Mouse (Mus musculus) liver, embryonic 14.5 days (tissue): Measurements from ENCODE around the gene Oxld1. TPM values are rescaled to one million over a fixed set of nuclear protein-coding genes. Genes with fewer than 3 reads are reported as not detected.
"Not testable (repeated sequence)": the region's sequence is repeated elsewhere in the genome, so short reads cannot be mapped to it uniquely, and the experiment has no call there.

ENCODE experiments used
- ATAC-seq: fragments of 200-750 bp; cut with Nextera tagmentation; 2 replicates; pipeline ENCODE4 v1.8.0; 2017; ENCODE audit warnings: moderate number of reproducible peaks, mild to moderate bottlenecking, moderate library complexity; ENCODE audit not compliant: insufficient read depth
- DNase-seq, 3 experiments: peaks; one replicate each; pipeline ENCODE4 v3.0.0-alpha.2; 2012 to 2013; ENCODE audit warnings: low read depth in 3 of 3, low spot score in 3 of 3
- H3K27ac ChIP-seq: fragments of 300-500 bp; sonication (generic); 2 replicates; pipeline ENCODE4 v1.5.1; 2014; ENCODE audit warnings: moderate library complexity, mild to moderate bottlenecking, control low read depth, inconsistent platforms
- H3K27me3 ChIP-seq: fragments of 300-500 bp; sonication (generic); 2 replicates; pipeline ENCODE4 v1.6.1; 2014; ENCODE audit warnings: mild to moderate bottlenecking, low read length, moderate library complexity; ENCODE audit not compliant: control insufficient read depth, insufficient read depth
- H3K36me3 ChIP-seq: fragments of 300-500 bp; sonication (generic); replicated peaks from 2 replicates; pipeline ENCODE4 v1.6.1; 2014; ENCODE audit warnings: low read depth; ENCODE audit not compliant: control insufficient read depth, insufficient read depth
- H3K4me1 ChIP-seq, 2 experiments: fragments of 200-500 bp in 1 of 2; fragments of 300-500 bp in 1 of 2; sonication (generic) in 1 of 2; replicated peaks; 2 replicates each; pipeline ENCODE4 v1.6.1; 2012 to 2014; ENCODE audit warnings: antibody characterized with exemption in 1 of 2, inconsistent platforms in 1 of 2, low read length in 1 of 2; ENCODE audit not compliant: control insufficient read depth in 2 of 2, insufficient read depth in 2 of 2
- H3K4me2 ChIP-seq: fragments of 300-500 bp; sonication (generic); 2 replicates; pipeline ENCODE4 v1.6.1; 2014; ENCODE audit warnings: low read depth, mild to moderate bottlenecking, control low read depth, moderate library complexity
- H3K4me3 ChIP-seq, 2 experiments: fragments of 200-500 bp in 1 of 2; fragments of 300-500 bp in 1 of 2; sonication (generic) in 1 of 2; 2 replicates each; pipeline ENCODE4 v1.5.1; 2012 to 2014; ENCODE audit warnings: low read depth in 2 of 2, low read length in 2 of 2, mild to moderate bottlenecking in 2 of 2, control low read depth in 1 of 2, inconsistent platforms in 1 of 2, moderate library complexity in 1 of 2; ENCODE audit not compliant: insufficient read depth in 1 of 2
- H3K9ac ChIP-seq: fragments of 300-500 bp; sonication (generic); replicated peaks from 2 replicates; pipeline ENCODE4 v1.6.1; 2014; ENCODE audit warnings: mild to moderate bottlenecking, control low read depth, moderate library complexity
- H3K9me3 ChIP-seq: fragments of 300-500 bp; sonication (generic); 2 replicates; pipeline ENCODE4 v1.6.1; 2016; ENCODE audit warnings: low read length, mixed read lengths; ENCODE audit not compliant: control insufficient read depth
- CTCF ChIP-seq: IDR thresholded peaks from 2 replicates; pipeline ENCODE4 v1.5.1; 2016; ENCODE audit warnings: antibody characterized with exemption, low read depth, control low read depth
- EP300 ChIP-seq: IDR thresholded peaks from 2 replicates; pipeline ENCODE4 v1.6.1; 2016; ENCODE audit warnings: antibody characterized with exemption, low read depth
- WGBS: fragments of 180-500 bp; shearing (Covaris S2); extraction: QIAGEN DNeasy Blood & Tissue Kit; methylation state at CpG from one replicate; pipeline ENCODE4 v1.1.7; 2014; ENCODE audit not compliant: insufficient replicate concordance; 5-methylcytosine and 5-hydroxymethylcytosine counted together
- polyA plus RNA-seq, 2 experiments: library from polyadenylated mRNA; depleted of rRNA in 1 of 2; stranded (reverse) in 1 of 2; unstranded in 1 of 2; fragments of >200 nt; fragmentation: Nextera tagmentation in 1 of 2; extraction: Ambion mirVana in 1 of 2; gene quantifications; 2 replicates each; pipeline versions ENCODE4 v1.2.1 to v1.2.3; 2012 to 2014

Gene Oxld1
- polyA plus RNA-seq, 2 experiments: 5.3 to 8.4 TPM

- TF ChIP-seq CTCF (no peak), EP300 (no peak)
- Histone ChIP-seq H3K9me3 (no peaks in the 10 kb centered on the region), H3K27ac (no peak overlapping the region), H3K4me2 (no peak overlapping the region), H3K4me1 (no peaks in the 10 kb centered on the region), H3K27me3 (no peaks in the 10 kb centered on the region), H3K36me3 (peaks cover 87% of the 10 kb centered on the region), H3K9ac (no peak overlapping the region), H3K4me3 (no peak overlapping the region)
- 84% methylated on average over 1 of the region's 1 CpGs for WGBS
- ATAC-seq (no peak), DNase-seq (no peak)
These were observed 39.3 kb downstream of the Oxld1 start for GRCm38 (mm10) chr11:120418592-120418991.

- no peaks in the 10 kb centered on the region for H3K27me3 ChIP-seq
- DNase-seq (no peak), ATAC-seq (no peak)
- no peak overlapping the region for H3K4me3 ChIP-seq
- H3K4me2 ChIP-seq: no peak overlapping the region
- TF ChIP-seq EP300 (no peak), CTCF (no peak)
- no peaks in the 10 kb centered on the region for H3K4me1 ChIP-seq
- H3K27ac ChIP-seq: no peak overlapping the region
- 88% methylated on average over 7 of the region's 7 CpGs for WGBS
- no peak overlapping the region for H3K9ac ChIP-seq
- peaks cover 88% of the 10 kb centered on the region for H3K36me3 ChIP-seq
- no peaks in the 10 kb centered on the region for H3K9me3 ChIP-seq
These were observed 40.0 kb downstream of the Oxld1 start for GRCm38 (mm10) chr11:120417852-120418251.

GRCm38 (mm10) chr11:120413621-120414020, 44.2 kb downstream of the Oxld1 start:
- not testable (repeated sequence) for H3K4me3 ChIP-seq, H3K27me3 ChIP-seq, H3K27ac ChIP-seq, H3K4me2 ChIP-seq, H3K9me3 ChIP-seq, ATAC-seq, DNase-seq, H3K4me1 ChIP-seq, H3K9ac ChIP-seq
- peaks cover 89% of the 10 kb centered on the region for H3K36me3 ChIP-seq
- WGBS: 91% methylated on average over 7 of the region's 10 CpGs

Other genes with a start within 250 kb of the Oxld1 start
- gene Bahcc1, start 225.1 kb downstream of the Oxld1 start, polyA plus RNA-seq (2012; rRNA removed): 1.5 and 1.6 TPM in 2 replicates
- 0.75 and 1.2 TPM in 2 replicates for gene Bahcc1, start 225.1 kb downstream of the Oxld1 start, polyA plus RNA-seq (2014; fragmentation: Nextera tagmentation; extraction: Ambion mirVana)
- 256 and 265 TPM in 2 replicates for gene Actg1, start 109.5 kb downstream of the Oxld1 start, polyA plus RNA-seq (2012; rRNA removed)
- gene Actg1, start 109.5 kb downstream of the Oxld1 start, polyA plus RNA-seq (2014; fragmentation: Nextera tagmentation; extraction: Ambion mirVana): 451 and 544 TPM in 2 replicates
- not detected in 2 replicates for gene Fscn2, start 96.5 kb downstream of the Oxld1 start, polyA plus RNA-seq (2012; rRNA removed)
- gene Fscn2, start 96.5 kb downstream of the Oxld1 start, polyA plus RNA-seq (2014; fragmentation: Nextera tagmentation; extraction: Ambion mirVana): not detected in 2 replicates
- 5.3 and 6.3 TPM in 2 replicates for gene Faap100, start 79.3 kb downstream of the Oxld1 start, polyA plus RNA-seq (2012; rRNA removed)
- gene Faap100, start 79.3 kb downstream of the Oxld1 start, polyA plus RNA-seq (2014; fragmentation: Nextera tagmentation; extraction: Ambion mirVana): 4.5 and 5.4 TPM in 2 replicates
- 17.9 and 21.1 TPM in 2 replicates for gene Nploc4, start 20.4 kb downstream of the Oxld1 start, polyA plus RNA-seq (2012; rRNA removed)
- 21.2 and 22.2 TPM in 2 replicates for gene Nploc4, start 20.4 kb downstream of the Oxld1 start, polyA plus RNA-seq (2014; fragmentation: Nextera tagmentation; extraction: Ambion mirVana)
- gene Tspan10, start 15.4 kb downstream of the Oxld1 start, polyA plus RNA-seq (2012; rRNA removed): not detected in 2 replicates
- gene Tspan10, start 15.4 kb downstream of the Oxld1 start, polyA plus RNA-seq (2014; fragmentation: Nextera tagmentation; extraction: Ambion mirVana): not detected in 2 replicates
- gene Pde6g, start 4.6 kb downstream of the Oxld1 start, polyA plus RNA-seq (2012; rRNA removed): 0.19 and 0.25 TPM in 2 replicates
- gene Pde6g, start 4.6 kb downstream of the Oxld1 start, polyA plus RNA-seq (2014; fragmentation: Nextera tagmentation; extraction: Ambion mirVana): 0.15 and 0.23 TPM in 2 replicates
- 13.7 and 15.9 TPM in 2 replicates for gene Ccdc137, start within 50 bp of the Oxld1 start, polyA plus RNA-seq (2012; rRNA removed)
- gene Ccdc137, start within 50 bp of the Oxld1 start, polyA plus RNA-seq (2014; fragmentation: Nextera tagmentation; extraction: Ambion mirVana): 11.0 and 11.1 TPM in 2 replicates
- 9.9 and 11.2 TPM in 2 replicates for gene Arl16, start 9.5 kb upstream of the Oxld1 start, polyA plus RNA-seq (2012; rRNA removed)
- gene Arl16, start 9.5 kb upstream of the Oxld1 start, polyA plus RNA-seq (2014; fragmentation: Nextera tagmentation; extraction: Ambion mirVana): 11.3 and 13.0 TPM in 2 replicates
- 64.2 and 78.4 TPM in 2 replicates for gene Mrpl12, start 26.5 kb upstream of the Oxld1 start, polyA plus RNA-seq (2012; rRNA removed)
- gene Mrpl12, start 26.5 kb upstream of the Oxld1 start, polyA plus RNA-seq (2014; fragmentation: Nextera tagmentation; extraction: Ambion mirVana): 127 and 130 TPM in 2 replicates
- gene Slc25a10, start 33.8 kb upstream of the Oxld1 start, polyA plus RNA-seq (2012; rRNA removed): 31.5 and 37.4 TPM in 2 replicates
- gene Slc25a10, start 33.8 kb upstream of the Oxld1 start, polyA plus RNA-seq (2014; fragmentation: Nextera tagmentation; extraction: Ambion mirVana): 35.1 and 38.2 TPM in 2 replicates
- 19.8 and 22.8 TPM in 2 replicates for gene Gcgr, start 72.6 kb upstream of the Oxld1 start, polyA plus RNA-seq (2012; rRNA removed)
- 11.6 and 13.4 TPM in 2 replicates for gene Gcgr, start 72.6 kb upstream of the Oxld1 start, polyA plus RNA-seq (2014; fragmentation: Nextera tagmentation; extraction: Ambion mirVana)
- gene Mcrip1, start 91.7 kb upstream of the Oxld1 start, polyA plus RNA-seq (2012; rRNA removed): 30.0 and 36.2 TPM in 2 replicates
- gene Mcrip1, start 91.7 kb upstream of the Oxld1 start, polyA plus RNA-seq (2014; fragmentation: Nextera tagmentation; extraction: Ambion mirVana): 41.3 and 43.6 TPM in 2 replicates
- gene Ppp1r27, start 93.1 kb upstream of the Oxld1 start, polyA plus RNA-seq (2012; rRNA removed): not detected in 2 replicates
- gene Ppp1r27, start 93.1 kb upstream of the Oxld1 start, polyA plus RNA-seq (2014; fragmentation: Nextera tagmentation; extraction: Ambion mirVana): not detected in 2 replicates
- 144 and 214 TPM in 2 replicates for gene P4hb, start 115.2 kb upstream of the Oxld1 start, polyA plus RNA-seq (2012; rRNA removed)
- 497 and 525 TPM in 2 replicates for gene P4hb, start 115.2 kb upstream of the Oxld1 start, polyA plus RNA-seq (2014; fragmentation: Nextera tagmentation; extraction: Ambion mirVana)
- 172 and 176 TPM in 2 replicates for gene Arhgdia, start 123.6 kb upstream of the Oxld1 start, polyA plus RNA-seq (2012; rRNA removed)
- 191 and 204 TPM in 2 replicates for gene Arhgdia, start 123.6 kb upstream of the Oxld1 start, polyA plus RNA-seq (2014; fragmentation: Nextera tagmentation; extraction: Ambion mirVana)
- gene Alyref, start 140.3 kb upstream of the Oxld1 start, polyA plus RNA-seq (2012; rRNA removed): 46.3 and 110 TPM in 2 replicates
- gene Alyref, start 140.3 kb upstream of the Oxld1 start, polyA plus RNA-seq (2014; fragmentation: Nextera tagmentation; extraction: Ambion mirVana): 347 and 349 TPM in 2 replicates
- gene Anapc11, start 140.4 kb upstream of the Oxld1 start, polyA plus RNA-seq (2012; rRNA removed): 44.7 and 60.4 TPM in 2 replicates
- 93.5 and 98.7 TPM in 2 replicates for gene Anapc11, start 140.4 kb upstream of the Oxld1 start, polyA plus RNA-seq (2014; fragmentation: Nextera tagmentation; extraction: Ambion mirVana)
- 5.5 and 12.3 TPM in 2 replicates for gene Npb, start 150.4 kb upstream of the Oxld1 start, polyA plus RNA-seq (2012; rRNA removed)
- gene Npb, start 150.4 kb upstream of the Oxld1 start, polyA plus RNA-seq (2014; fragmentation: Nextera tagmentation; extraction: Ambion mirVana): 11.9 and 14.2 TPM in 2 replicates
- gene Pcyt2, start 159.9 kb upstream of the Oxld1 start, polyA plus RNA-seq (2012; rRNA removed): 127 and 135 TPM in 2 replicates
- gene Pcyt2, start 159.9 kb upstream of the Oxld1 start, polyA plus RNA-seq (2014; fragmentation: Nextera tagmentation; extraction: Ambion mirVana): 86.2 and 99.6 TPM in 2 replicates
- 27.6 and 30.8 TPM in 2 replicates for gene Sirt7, start 167.2 kb upstream of the Oxld1 start, polyA plus RNA-seq (2012; rRNA removed)
- 22.0 and 26.3 TPM in 2 replicates for gene Sirt7, start 167.2 kb upstream of the Oxld1 start, polyA plus RNA-seq (2014; fragmentation: Nextera tagmentation; extraction: Ambion mirVana)
- 29.5 and 30.9 TPM in 2 replicates for gene Mafg, start 175.5 kb upstream of the Oxld1 start, polyA plus RNA-seq (2012; rRNA removed)
- 20.9 and 25.9 TPM in 2 replicates for gene Mafg, start 175.5 kb upstream of the Oxld1 start, polyA plus RNA-seq (2014; fragmentation: Nextera tagmentation; extraction: Ambion mirVana)
- gene Pycr1, start 185.7 kb upstream of the Oxld1 start, polyA plus RNA-seq (2012; rRNA removed): 4.0 and 4.3 TPM in 2 replicates
- 4.8 and 5.1 TPM in 2 replicates for gene Pycr1, start 185.7 kb upstream of the Oxld1 start, polyA plus RNA-seq (2014; fragmentation: Nextera tagmentation; extraction: Ambion mirVana)
- 0.07 and 0.13 TPM in 2 replicates for gene Myadml2, start 190.1 kb upstream of the Oxld1 start, polyA plus RNA-seq (2012; rRNA removed)
- gene Myadml2, start 190.1 kb upstream of the Oxld1 start, polyA plus RNA-seq (2014; fragmentation: Nextera tagmentation; extraction: Ambion mirVana): 0.67 and 1.0 TPM in 2 replicates
- gene Notum, start 203.1 kb upstream of the Oxld1 start, polyA plus RNA-seq (2012; rRNA removed): 0.18 and 0.30 TPM in 2 replicates
- gene Notum, start 203.1 kb upstream of the Oxld1 start, polyA plus RNA-seq (2014; fragmentation: Nextera tagmentation; extraction: Ambion mirVana): 0.18 TPM in 1 of 2 replicates, not detected in the other
- gene Aspscr1, start 214.9 kb upstream of the Oxld1 start, polyA plus RNA-seq (2012; rRNA removed): 16.9 and 20.4 TPM in 2 replicates
- gene Aspscr1, start 214.9 kb upstream of the Oxld1 start, polyA plus RNA-seq (2014; fragmentation: Nextera tagmentation; extraction: Ambion mirVana): 34.6 and 37.5 TPM in 2 replicates